Mouse (Mus musculus) megakaryocyte, embryonic 14.5 days (primary cell): ENCODE measurements around the gene Dstn.

Experiments used
- FLI1 ChIP-seq: IDR thresholded peaks from 2 replicates; pipeline ENCODE4 v1.6.1; 2012; ENCODE audit warnings: low read length, inconsistent platforms, mixed read lengths
- GATA1 ChIP-seq: IDR thresholded peaks from 3 replicates; pipeline ENCODE4 v1.6.1; 2012; ENCODE audit warnings: mixed read lengths, low read length, inconsistent platforms, borderline replicate concordance

- TF ChIP-seq GATA1 (no peak), FLI1 (no peak)
Measured at GRCm38 (mm10) chr2:143945466-143946075, 30.5 kb downstream of the Dstn start.
